Mouse (Mus musculus) MEL (cell line): ENCODE data around the gene 4833439L19Rik. TPM values are rescaled to one million over a fixed set of nuclear protein-coding genes. Genes with fewer than 3 reads are reported as not detected.
A peak's percentile ranks its signal among the peaks of the same experiment; 100 is the strongest.

Source experiments
- DNase-seq: peaks from one replicate; pipeline ENCODE4 v3.0.0; 2011; ENCODE audit warnings: low read depth, low spot score
- H3K27ac ChIP-seq: 2 replicates; pipeline ENCODE4 v1.5.1; 2012; ENCODE audit warnings: low read depth, mild to moderate bottlenecking, control low read depth, low read length, moderate library complexity; ENCODE audit not compliant: control insufficient read depth
- H3K27me3 ChIP-seq, 2 experiments: fragments of 150-350 bp in 1 of 2; sonication (generic) in 1 of 2; 2 replicates each; pipeline ENCODE4 v1.6.1; 2012; ENCODE audit warnings: low read length in 2 of 2, mild to moderate bottlenecking in 2 of 2, improper control_type of control experiment in 1 of 2, moderate library complexity in 1 of 2; ENCODE audit not compliant: insufficient read depth in 2 of 2, control insufficient read depth in 1 of 2
- H3K36me3 ChIP-seq, 2 experiments: 2 replicates each; pipeline ENCODE4 v1.6.1; 2012 to 2014; ENCODE audit warnings: low read length in 2 of 2, improper control_type of control experiment in 1 of 2, inconsistent platforms in 1 of 2, mild to moderate bottlenecking in 1 of 2; ENCODE audit not compliant: insufficient read depth in 2 of 2, control insufficient read depth in 1 of 2
- H3K4me1 ChIP-seq, 2 experiments: fragments of 150-350 bp in 1 of 2; sonication (generic) in 1 of 2; 2 replicates each; pipeline ENCODE4 v1.6.1; 2012; ENCODE audit warnings: low read length in 2 of 2, improper control_type of control experiment in 1 of 2, mild to moderate bottlenecking in 1 of 2; ENCODE audit not compliant: insufficient read depth in 2 of 2, control insufficient read depth in 1 of 2
- H3K4me3 ChIP-seq, 2 experiments: fragments of 150-350 bp in 1 of 2; sonication (generic) in 1 of 2; 2 replicates each; pipeline ENCODE4 v1.5.1; 2012; ENCODE audit warnings: low read depth in 2 of 2, low read length in 2 of 2, mild to moderate bottlenecking in 2 of 2, moderate library complexity in 2 of 2, control low read depth in 1 of 2, improper control_type of control experiment in 1 of 2; ENCODE audit not compliant: control insufficient read depth in 1 of 2, insufficient read depth in 1 of 2
- H3K79me2 ChIP-seq: 2 replicates; pipeline ENCODE4 v1.6.1; 2012; ENCODE audit warnings: mild to moderate bottlenecking, low read length, moderate library complexity; ENCODE audit not compliant: control insufficient read depth, poor library complexity, insufficient read depth
- H3K9ac ChIP-seq: 2 replicates; pipeline ENCODE4 v1.6.1; 2012; ENCODE audit warnings: low read depth, mild to moderate bottlenecking, control low read depth, low read length, moderate library complexity; ENCODE audit not compliant: control insufficient read depth, poor library complexity, severe bottlenecking
- H3K9me3 ChIP-seq: fragments of 150-350 bp; sonication (generic); replicated peaks from 2 replicates; pipeline ENCODE4 v1.6.1; 2012; ENCODE audit warnings: mild to moderate bottlenecking, low read length, improper control_type of control experiment, moderate library complexity; ENCODE audit not compliant: insufficient read depth
- BHLHE40 ChIP-seq: IDR thresholded peaks from 2 replicates; pipeline ENCODE4 v1.6.1; 2012; ENCODE audit warnings: low read depth, mild to moderate bottlenecking, inconsistent platforms, low read length, improper control_type of control experiment, borderline replicate concordance
- CTCF ChIP-seq, 3 experiments: IDR thresholded peaks in 2 of 3; conservative IDR thresholded peaks in 1 of 3; 2 replicates each; pipeline ENCODE4 v1.5.1; 2011 to 2012; ENCODE audit warnings: low read length in 3 of 3, low read depth in 2 of 3, mild to moderate bottlenecking in 2 of 3, improper control_type of control experiment in 1 of 3, inconsistent platforms in 1 of 3, mixed read lengths in 1 of 3, moderate library complexity in 1 of 3; ENCODE audit not compliant: control insufficient read depth in 1 of 3, insufficient read depth in 1 of 3, poor library complexity in 1 of 3, severe bottlenecking in 1 of 3
- E2F4 ChIP-seq: IDR thresholded peaks from 2 replicates; pipeline ENCODE4 v1.6.1; 2011; ENCODE audit warnings: low read depth, low read length, improper control_type of control experiment, borderline replicate concordance
- GABPA ChIP-seq: IDR thresholded peaks from 2 replicates; pipeline ENCODE4 v1.6.1; 2012; ENCODE audit warnings: low read depth, mild to moderate bottlenecking, inconsistent platforms, low read length, improper control_type of control experiment, moderate library complexity
- HCFC1 ChIP-seq: IDR thresholded peaks from 2 replicates; pipeline ENCODE4 v1.6.1; 2012; ENCODE audit warnings: low read depth, mild to moderate bottlenecking, inconsistent platforms, low read length, improper control_type of control experiment, moderate library complexity
- KAT2A ChIP-seq: conservative IDR thresholded peaks from 2 replicates; pipeline ENCODE4 v1.6.1; 2012; ENCODE audit warnings: low read depth, low read length, improper control_type of control experiment, inconsistent platforms
- MAX ChIP-seq: IDR thresholded peaks from 2 replicates; pipeline ENCODE4 v1.6.1; 2011; ENCODE audit warnings: low read length, improper control_type of control experiment
- MXI1 ChIP-seq: IDR thresholded peaks from 2 replicates; pipeline ENCODE4 v1.6.1; 2011; ENCODE audit warnings: mild to moderate bottlenecking, low read depth, low read length, improper control_type of control experiment
- POLR2A ChIP-seq, 2 experiments: IDR thresholded peaks; 2 replicates each; pipeline ENCODE4 v1.6.1; 2011 to 2012; ENCODE audit warnings: low read length in 2 of 2, mild to moderate bottlenecking in 2 of 2, control low read depth in 1 of 2, improper control_type of control experiment in 1 of 2, low read depth in 1 of 2, moderate library complexity in 1 of 2; ENCODE audit not compliant: control insufficient read depth in 1 of 2, insufficient read depth in 1 of 2, poor library complexity in 1 of 2
- POLR2AphosphoS2 ChIP-seq: IDR thresholded peaks from 2 replicates; pipeline ENCODE4 v1.6.1; 2011; ENCODE audit warnings: low read length, improper control_type of control experiment
- UBTF ChIP-seq: IDR thresholded peaks from 2 replicates; pipeline ENCODE4 v1.6.1; 2012; ENCODE audit warnings: low read depth, mild to moderate bottlenecking, inconsistent platforms, low read length, improper control_type of control experiment, moderate library complexity, borderline replicate concordance; ENCODE audit not compliant: insufficient read depth
- ZMIZ1 ChIP-seq: IDR thresholded peaks from 2 replicates; pipeline ENCODE4 v1.6.1; 2012; ENCODE audit warnings: low read depth, mild to moderate bottlenecking, inconsistent platforms, low read length, improper control_type of control experiment, moderate library complexity
- polyA plus RNA-seq, 2 experiments: library from polyadenylated mRNA; stranded (reverse) in 1 of 2; unstranded in 1 of 2; fragments of >175 nt in 1 of 2; fragments of >200 nt in 1 of 2; gene quantifications; 2 replicates each; pipeline versions ENCODE4 v1.2.1 to v1.2.4; 2012; ENCODE audit warnings: low replicate concordance in 2 of 2, low read depth in 1 of 2; ENCODE audit not compliant: insufficient read length in 2 of 2, insufficient read depth in 1 of 2, missing spikeins in 1 of 2
- total RNA-seq: library from RNA; depleted of rRNA; stranded (reverse); fragments of 300-350 nt; gene quantifications from 2 replicates; pipeline ENCODE4 v1.2.3, GENCODE M21; 2012

The 4833439L19Rik gene
- total and polyA plus RNA-seq, 3 experiments: 34.2 to 53.8 TPM; not detected in 1

DNA sequence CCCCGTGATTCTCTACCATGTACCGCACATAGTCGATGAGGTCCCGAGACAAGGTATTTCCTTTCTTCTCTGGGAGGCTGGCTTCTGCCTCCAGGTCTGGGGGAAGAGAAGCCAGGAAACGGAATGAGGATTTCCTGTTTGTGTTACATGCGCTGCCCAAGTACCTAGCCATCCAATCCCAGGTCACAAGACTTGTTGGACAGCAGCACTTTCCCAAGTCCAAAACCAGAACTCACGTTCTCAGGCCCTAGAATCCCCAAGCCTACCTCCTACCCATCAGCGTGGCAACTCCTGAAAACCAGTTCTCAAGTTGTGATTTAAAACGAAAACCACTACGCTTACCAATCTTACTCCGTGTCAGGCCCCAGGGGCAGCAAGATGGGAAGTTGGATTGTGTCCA, 20.6 kb upstream of the 4833439L19Rik start:
- no peak overlapping the region for H3K4me3 ChIP-seq
- H3K79me2 ChIP-seq: peaks cover 23% of the 10 kb centered on the region
- no peak for DNase-seq
- no peak overlapping the region for H3K9ac ChIP-seq
- no peak overlapping the region for H3K27ac ChIP-seq
- peaks cover 2 to 11% of the 10 kb centered on the region in 2 experiments; a peak in 3 of 4 replicates for H3K4me1 ChIP-seq
- no peaks in the 10 kb centered on the region for H3K27me3 ChIP-seq
- H3K36me3 ChIP-seq: peaks cover 9 to 11% of the 10 kb centered on the region in 2 experiments
- H3K9me3 ChIP-seq: no peaks in the 10 kb centered on the region
- TF ChIP-seq HCFC1: no peak
- no peak for TF ChIP-seq MAX
- TF ChIP-seq CTCF (IDR thresholded peaks at IDR 0.05 in 2 of 3, conservative IDR thresholded peaks at IDR 0.05 in 1 of 3; ENCODE audit: control insufficient read depth in 1 of 3, insufficient read depth in 1 of 3, low read depth in 2 of 3, low read length in 3 of 3, poor library complexity in 1 of 3, severe bottlenecking in 1 of 3): no peak
- no peak for TF ChIP-seq E2F4
- no peak for TF ChIP-seq MXI1
- no peak for TF ChIP-seq BHLHE40

DNA sequence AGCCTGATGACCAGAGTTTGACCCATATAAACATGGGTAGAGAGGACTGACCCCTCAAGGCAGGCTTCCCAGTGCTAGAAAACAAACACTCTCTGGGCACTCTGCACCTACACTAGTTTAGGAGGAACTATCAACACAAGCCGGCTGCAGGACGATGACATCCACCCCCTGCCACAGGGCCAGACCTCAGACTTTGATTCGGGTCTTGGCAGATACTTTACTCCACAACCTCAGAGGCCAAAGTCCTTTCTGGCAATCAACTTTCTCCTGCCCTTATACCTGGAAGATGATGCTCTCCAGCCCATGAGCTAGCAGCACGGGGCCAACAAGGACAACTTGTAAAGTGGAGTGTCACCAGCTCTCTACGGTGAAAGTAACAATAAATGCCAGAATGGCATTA, 17.6 kb upstream of the 4833439L19Rik start:
- H3K4me3 ChIP-seq: no peak overlapping the region
- peaks cover 2 to 11% of the 10 kb centered on the region in 2 experiments; a peak in 3 of 4 replicates for H3K36me3 ChIP-seq
- TF ChIP-seq GABPA (no peak), ZMIZ1 (no peak), MXI1 (no peak), POLR2A (IDR thresholded peaks at IDR 0.05; ENCODE audit: control insufficient read depth in 1 of 2, insufficient read depth in 1 of 2, low read depth in 1 of 2, low read length in 2 of 2, poor library complexity in 1 of 2) (no peak; a peak in 1 of 4 replicates), UBTF (no peak)
- no peak overlapping the region for H3K27ac ChIP-seq
- H3K9ac ChIP-seq: no peak overlapping the region
- H3K4me1 ChIP-seq: peaks cover 0 to 5% of the 10 kb centered on the region in 2 experiments; a peak in 2 of 4 replicates
- no peak for DNase-seq
- no peaks in the 10 kb centered on the region for H3K27me3 ChIP-seq
- no peaks in the 10 kb centered on the region for H3K9me3 ChIP-seq
- H3K79me2 ChIP-seq: 0 out of 2 replicates have a peak, but pooled peaks cover 2% of the 10 kb centered on the region

DNA sequence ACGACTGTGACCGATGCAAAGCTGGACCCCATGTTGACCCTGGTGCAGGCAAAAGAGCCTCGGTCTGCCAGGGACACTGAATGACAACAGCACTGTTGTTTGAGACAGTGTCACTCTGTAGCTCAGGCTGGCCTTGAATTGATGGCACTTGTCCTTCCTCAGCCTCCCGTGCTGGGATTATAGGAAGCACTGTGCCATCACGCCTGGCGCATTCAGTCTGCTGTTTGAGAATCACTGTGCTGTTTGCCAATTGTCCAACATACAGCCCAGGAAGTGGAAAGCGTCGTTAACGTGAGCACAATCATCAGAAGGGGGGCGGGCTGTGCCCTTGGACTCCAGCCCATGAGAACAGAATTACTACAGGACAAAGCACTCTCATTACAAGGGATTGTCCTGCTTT, 16.9 kb upstream of the 4833439L19Rik start:
- Histone ChIP-seq H3K36me3 (peaks cover 2 to 7% of the 10 kb centered on the region in 2 experiments; a peak in 3 of 4 replicates), H3K4me3 (no peak overlapping the region)
- TF ChIP-seq POLR2AphosphoS2 (0 out of 2 replicates have a peak, but pooled peaks have one; percentile 29), KAT2A (no peak)
- TF ChIP-seq, all 39 proteins: peak for 1
- Histone ChIP-seq H3K27me3 (no peaks in the 10 kb centered on the region), H3K9me3 (no peaks in the 10 kb centered on the region), H3K27ac (no peak overlapping the region), H3K9ac (no peak overlapping the region), H3K4me1 (peaks cover 0 to 5% of the 10 kb centered on the region in 2 experiments; a peak in 2 of 4 replicates), H3K79me2 (0 out of 2 replicates have a peak, but pooled peaks cover 2% of the 10 kb centered on the region)
- no peak for DNase-seq
